Mouse (Mus musculus): Measurements from ENCODE around the gene Dock1.

Gene Dock1

GRCm38 (mm10) chr7:134753417-134753816, 83.0 kb downstream of the Dock1 start:
- no peak for DNase-seq (ENCODE audit: low read depth)

DNA sequence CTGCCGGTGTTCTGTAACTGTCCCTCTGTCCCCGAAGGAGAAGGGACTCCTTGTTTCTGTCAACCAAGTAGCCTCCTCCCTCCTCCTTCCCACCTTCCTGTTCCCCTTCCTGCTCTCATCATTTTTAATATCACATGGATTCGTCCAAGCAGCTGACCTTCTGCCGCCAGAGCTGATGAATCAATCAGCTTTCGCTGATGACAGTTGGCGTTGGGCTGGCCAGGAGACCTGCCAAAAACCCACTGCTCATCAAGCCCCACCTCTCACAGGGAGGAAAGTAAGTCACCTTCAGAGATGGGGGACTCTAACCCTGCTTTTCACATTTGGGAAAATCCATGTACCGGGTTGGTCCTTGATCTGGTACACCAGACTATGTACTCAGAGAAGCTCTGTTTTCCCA, 87.2 kb downstream of the Dock1 start:
- DNase-seq (ENCODE audit: low read depth) = no peak

- no peak for DNase-seq (ENCODE audit: low read depth)
These were observed 91.3 kb downstream of the Dock1 start for GRCm38 (mm10) chr7:134761799-134762198.

GRCm38 (mm10) chr7:134765130-134765529, 94.7 kb downstream of the Dock1 start:
- no peak for DNase-seq (ENCODE audit: low read depth)

DNA sequence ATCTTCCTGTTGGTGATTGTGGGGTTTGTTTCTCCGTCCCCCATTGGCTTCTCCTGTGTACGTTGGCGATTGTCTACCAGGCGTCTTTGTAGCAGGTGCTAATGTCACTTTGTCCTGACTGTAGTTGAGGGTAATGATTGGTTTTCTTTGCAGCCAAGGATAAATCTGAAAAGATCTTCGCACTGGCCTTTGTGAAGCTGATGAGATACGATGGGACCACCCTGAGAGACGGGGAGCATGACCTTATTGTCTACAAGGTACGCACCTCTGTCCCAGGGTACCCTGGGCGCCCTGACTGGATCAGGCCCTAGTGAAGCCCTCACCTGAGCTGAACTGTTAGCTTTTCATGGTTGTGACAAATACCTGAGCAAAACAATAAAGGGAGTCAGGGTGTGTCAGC, 100.9 kb downstream of the Dock1 start:
- DNase-seq (ENCODE audit: low read depth) = no peak

DNA sequence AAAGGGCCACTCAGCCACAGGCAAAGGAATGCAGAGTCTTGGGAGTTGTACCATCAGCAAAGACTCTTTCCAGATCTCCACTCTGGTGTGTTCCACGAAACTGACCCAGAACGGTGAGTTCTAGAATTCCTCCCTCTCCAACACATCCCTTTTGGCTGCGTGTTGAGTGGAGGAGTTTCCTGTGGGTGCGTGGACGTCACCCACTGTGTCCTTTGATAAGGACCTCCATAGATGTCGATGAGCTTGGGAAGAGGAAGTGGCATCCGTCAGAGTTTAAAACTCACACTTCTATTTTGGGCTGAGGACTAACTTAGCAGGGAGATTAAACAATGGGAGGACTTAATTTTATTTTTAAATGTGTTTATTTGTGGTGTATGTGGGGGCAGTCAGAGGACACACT, 101.9 kb downstream of the Dock1 start:
- DNase-seq (ENCODE audit: low read depth) = no peak

GRCm38 (mm10) chr7:134772867-134773590, 102.6 kb downstream of the Dock1 start:
- DNase-seq (ENCODE audit: low read depth) = no peak

- DNase-seq (ENCODE audit: low read depth) = no peak
These were observed 103.4 kb downstream of the Dock1 start for GRCm38 (mm10) chr7:134773761-134774415.

GRCm38 (mm10) chr7:134774468-134775162, 104.2 kb downstream of the Dock1 start:
- DNase-seq (ENCODE audit: low read depth) = no peak

- no peak for DNase-seq (ENCODE audit: low read depth)
These were observed 105.2 kb downstream of the Dock1 start for GRCm38 (mm10) chr7:134775671-134776070.

GRCm38 (mm10) chr7:134776306-134776705, 105.9 kb downstream of the Dock1 start:
- DNase-seq (ENCODE audit: low read depth) = no peak

DNA sequence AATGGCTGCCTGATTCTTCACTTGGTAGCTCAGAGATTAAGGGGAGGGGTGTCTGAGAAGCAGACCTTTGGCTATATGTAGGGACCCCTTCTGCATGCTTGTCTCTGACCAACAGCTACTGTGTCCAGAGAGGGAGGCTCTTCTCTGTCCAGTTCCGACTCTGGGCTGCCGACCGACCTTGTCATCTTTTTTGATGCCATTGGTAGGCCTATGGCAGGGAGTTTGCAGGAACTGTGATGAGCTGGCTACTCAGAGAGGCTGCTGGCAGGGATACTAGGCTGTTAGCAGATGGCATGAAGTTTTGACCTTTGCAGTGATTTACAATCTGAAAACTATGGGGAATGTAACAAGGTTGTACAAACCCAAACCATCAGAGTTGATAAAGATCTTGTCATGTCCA, 109.3 kb downstream of the Dock1 start:
- no peak for DNase-seq (ENCODE audit: low read depth)

GRCm38 (mm10) chr7:134787110-134787509, 116.7 kb downstream of the Dock1 start:
- no peak for DNase-seq (ENCODE audit: low read depth)

DNA sequence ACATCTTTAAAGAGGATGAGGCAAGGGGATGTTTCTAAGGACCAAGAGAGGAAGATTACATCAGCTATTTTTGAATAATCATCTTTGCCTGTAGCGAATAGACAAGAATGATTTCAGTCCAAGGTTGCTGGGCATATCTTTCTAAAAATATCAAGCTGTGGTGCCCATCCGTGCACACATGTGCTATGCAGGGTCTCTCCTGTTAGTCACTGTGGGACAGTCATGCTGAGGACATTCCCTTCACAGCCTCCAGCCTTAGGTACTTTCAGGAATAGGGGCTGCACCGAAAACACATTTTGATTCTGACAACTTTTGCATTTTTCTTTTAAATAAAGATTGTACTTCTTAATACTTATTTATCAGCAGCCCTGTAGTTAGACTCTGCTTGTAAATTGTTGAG, 124.4 kb downstream of the Dock1 start:
- DNase-seq (ENCODE audit: low read depth) = no peak

- DNase-seq (ENCODE audit: low read depth) = no peak
These were observed 129.6 kb downstream of the Dock1 start for GRCm38 (mm10) chr7:134800079-134800478.

GRCm38 (mm10) chr7:134804422-134804821, 134.0 kb downstream of the Dock1 start:
- DNase-seq (ENCODE audit: low read depth) = no peak

DNA sequence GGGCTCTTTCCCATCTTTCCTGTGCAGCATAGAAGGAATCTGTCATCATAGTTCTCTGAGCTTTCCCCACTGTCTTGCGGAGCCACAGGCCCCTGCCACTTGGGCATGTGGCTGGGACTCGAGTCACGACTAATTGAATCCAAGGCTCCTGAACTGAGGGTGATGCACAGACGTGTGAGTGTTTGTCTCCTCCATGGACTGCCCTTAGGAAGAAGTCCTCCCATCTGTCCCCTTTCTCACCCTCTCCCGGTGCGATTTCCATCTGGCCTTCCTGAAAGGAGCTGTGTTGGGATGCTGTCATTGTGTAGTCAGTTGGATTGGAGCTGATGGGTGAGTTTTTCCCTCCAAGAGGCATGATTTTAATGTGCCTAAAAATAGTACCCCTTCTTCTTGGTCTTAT, 136.3 kb downstream of the Dock1 start:
- DNase-seq (ENCODE audit: low read depth) = no peak

DNA sequence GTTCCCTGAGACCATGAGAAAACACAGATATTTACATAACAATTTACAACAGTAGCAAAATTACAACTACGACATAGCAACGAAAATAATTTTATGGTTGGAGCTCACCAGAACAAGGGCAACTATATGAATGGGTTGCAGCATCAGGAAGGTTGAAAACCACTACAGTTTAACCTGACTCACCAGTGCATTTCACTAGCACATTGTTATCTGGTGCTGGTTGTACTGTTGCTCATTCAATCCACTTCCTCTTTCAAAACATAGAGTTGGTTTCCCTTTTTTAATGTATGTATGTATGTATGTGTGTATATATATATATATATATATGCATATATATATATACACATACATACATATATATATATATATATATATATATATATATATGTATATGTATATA, 138.0 kb downstream of the Dock1 start:
- DNase-seq (ENCODE audit: low read depth) = no peak

DNA sequence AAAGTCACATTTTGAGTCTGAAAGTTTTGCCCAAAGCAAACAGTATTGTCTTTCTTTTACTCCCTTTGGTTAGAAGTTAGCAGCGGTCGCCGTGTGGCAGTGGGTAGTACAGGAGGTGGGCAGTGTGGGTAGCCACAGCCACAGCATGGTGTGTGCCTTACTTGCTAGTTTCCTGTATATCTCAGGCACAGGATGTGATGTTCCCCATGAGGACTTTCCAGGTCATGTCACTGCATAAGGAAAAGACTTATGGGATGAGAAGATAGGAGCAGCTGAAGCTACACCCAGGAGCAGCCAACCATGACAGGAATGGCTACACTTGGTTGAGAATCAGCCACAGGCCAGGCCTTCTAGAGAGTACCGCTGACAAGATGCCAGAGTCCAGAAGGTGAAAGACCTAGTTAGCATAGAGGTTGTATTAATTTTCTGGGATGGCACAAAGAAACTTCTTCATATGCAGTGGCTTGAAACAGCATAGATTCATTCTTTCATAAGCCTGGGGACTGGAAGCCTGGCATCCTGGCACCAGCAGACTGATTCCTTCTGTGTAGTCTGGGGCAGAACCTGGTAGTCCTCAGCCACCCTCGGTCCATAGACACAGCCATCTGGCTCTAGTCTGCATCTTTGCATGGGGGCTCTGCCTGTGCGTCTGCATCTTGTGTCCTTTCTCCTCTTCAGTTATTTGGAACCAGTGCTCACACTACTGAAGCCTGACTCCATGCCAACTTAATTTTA, 139.0 kb downstream of the Dock1 start:
- DNase-seq (ENCODE audit: low read depth) = no peak

- DNase-seq (ENCODE audit: low read depth) = no peak
These were observed 148.0 kb downstream of the Dock1 start for GRCm38 (mm10) chr7:134818471-134818870.

DNA sequence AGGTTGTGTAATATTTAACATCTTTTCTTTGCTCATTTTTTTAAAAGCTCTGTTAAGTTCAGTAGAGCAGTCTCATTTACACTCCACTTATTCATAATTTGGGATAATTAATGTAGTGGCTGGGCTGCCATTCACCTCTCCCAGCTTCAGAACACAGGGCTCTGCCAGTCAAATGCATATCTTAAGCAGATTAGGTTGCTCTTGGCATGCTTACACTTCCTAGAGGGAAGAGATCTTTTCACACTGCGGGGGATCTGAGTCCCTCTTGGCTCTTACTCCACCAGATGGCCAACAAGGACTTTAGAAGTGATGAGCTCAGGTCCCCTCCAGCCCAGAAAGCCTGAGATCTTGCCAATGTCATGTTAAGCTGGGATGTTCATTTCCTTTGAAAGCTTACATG, 150.8 kb downstream of the Dock1 start:
- no peak for DNase-seq (ENCODE audit: low read depth)

DNA sequence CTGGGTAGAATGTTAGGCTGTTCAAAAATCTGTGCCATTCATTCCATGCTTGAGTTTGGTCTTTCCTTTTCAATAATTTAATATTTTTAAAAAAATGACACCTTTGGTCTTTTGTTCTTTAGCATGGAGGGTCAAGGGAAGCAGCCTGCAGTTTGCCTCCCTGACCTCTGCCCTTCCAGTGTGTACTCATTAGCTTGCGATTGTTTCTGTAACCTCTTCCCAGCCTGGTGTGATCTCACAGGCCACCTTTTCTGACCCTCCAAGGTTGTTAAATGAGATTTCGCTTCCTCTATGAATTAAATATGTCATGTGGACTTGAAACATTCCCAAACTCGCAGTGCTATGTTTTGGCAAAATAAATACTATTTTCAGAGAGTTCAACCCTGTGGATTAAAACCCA, 151.6 kb downstream of the Dock1 start:
- DNase-seq (ENCODE audit: low read depth) = no peak

- DNase-seq (ENCODE audit: low read depth) = no peak
These were observed 153.4 kb downstream of the Dock1 start for GRCm38 (mm10) chr7:134823891-134824290.
